Mouse (Mus musculus) intestine, embryonic 16.5 days (tissue): ENCODE measurements around the gene Ap1ar. TPM values are rescaled to one million over a fixed set of nuclear protein-coding genes. Genes with fewer than 3 reads are reported as not detected.

Experiments
- ATAC-seq: fragments of 200-750 bp; cut with Nextera tagmentation; 2 replicates; pipeline ENCODE4 v1.8.0; 2017; ENCODE audit warnings: moderate TSS enrichment, moderate library complexity
- H3K27ac ChIP-seq: fragments of 300-500 bp; sonication (generic); 2 replicates; pipeline ENCODE4 v1.5.1; 2014; ENCODE audit warnings: mild to moderate bottlenecking, low read length
- H3K27me3 ChIP-seq: fragments of 300-500 bp; sonication (generic); replicated peaks from 2 replicates; pipeline ENCODE4 v1.6.1; 2014; ENCODE audit warnings: low read length, control low read depth, mixed read lengths; ENCODE audit not compliant: control insufficient read depth, insufficient read depth
- H3K36me3 ChIP-seq: fragments of 300-500 bp; sonication (generic); 2 replicates; pipeline ENCODE4 v1.6.1; 2014; ENCODE audit warnings: low read length, control low read depth; ENCODE audit not compliant: control insufficient read depth, insufficient read depth
- H3K4me1 ChIP-seq: fragments of 300-500 bp; sonication (generic); 2 replicates; pipeline ENCODE4 v1.6.1; 2014; ENCODE audit warnings: low read length, control low read depth, mixed read lengths; ENCODE audit not compliant: control insufficient read depth, insufficient read depth
- H3K4me2 ChIP-seq: fragments of 300-500 bp; sonication (generic); 2 replicates; pipeline ENCODE4 v1.6.1; 2014; ENCODE audit warnings: low read depth, low read length, control low read depth
- H3K4me3 ChIP-seq: fragments of 300-500 bp; sonication (generic); 2 replicates; pipeline ENCODE4 v1.5.1; 2014; ENCODE audit warnings: mild to moderate bottlenecking, low read length
- H3K9ac ChIP-seq: fragments of 300-500 bp; sonication (generic); 2 replicates; pipeline ENCODE4 v1.6.1; 2014; ENCODE audit warnings: low read depth, low read length
- H3K9me3 ChIP-seq: fragments of 300-500 bp; sonication (generic); 2 replicates; pipeline ENCODE4 v1.6.1; 2016; ENCODE audit warnings: low read length, control low read depth; ENCODE audit not compliant: control insufficient read depth
- polyA plus RNA-seq: library from polyadenylated mRNA; unstranded; fragments of >200 nt; fragmentation: Nextera tagmentation; extraction: Ambion mirVana; gene quantifications from 2 replicates; pipeline ENCODE4 v1.2.1, GENCODE M21; 2015

Ap1ar gene
- polyA plus RNA-seq, 1 experiment from 2014 or later = 87.4 TPM

DNA sequence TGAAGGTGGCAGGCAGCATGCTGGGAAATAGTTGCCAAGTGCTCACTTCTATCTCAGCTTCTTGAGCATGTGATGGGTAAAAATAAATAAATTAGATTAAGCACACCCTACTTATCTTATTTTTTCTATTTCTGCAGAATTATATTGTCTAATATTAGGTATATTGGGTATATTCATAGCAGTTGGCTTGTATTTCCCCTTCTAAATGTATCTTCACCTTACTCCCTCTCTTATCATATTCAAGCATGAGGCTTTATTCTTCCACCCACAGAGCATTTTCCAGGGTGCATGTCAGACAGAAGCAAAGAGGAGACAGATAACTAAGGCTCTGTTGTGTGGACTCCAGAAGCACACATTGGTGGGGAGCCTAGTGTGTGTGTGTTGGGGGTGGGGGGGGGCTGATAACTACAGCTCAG, 79.4 kb downstream of the Ap1ar start:
- H3K27ac ChIP-seq = no peak overlapping the region
- H3K4me3 ChIP-seq = no peak overlapping the region
- H3K36me3 ChIP-seq = no peaks in the 10 kb centered on the region
- ATAC-seq = no peak
- H3K27me3 ChIP-seq = no peaks in the 10 kb centered on the region
- no peak overlapping the region for H3K4me2 ChIP-seq
- no peaks in the 10 kb centered on the region for H3K9me3 ChIP-seq
- H3K9ac ChIP-seq = no peak overlapping the region
- no peaks in the 10 kb centered on the region for H3K4me1 ChIP-seq

Other genes with a start within 250 kb of the Ap1ar start
- gene Neurog2, start 204.4 kb downstream of the Ap1ar start, polyA plus RNA-seq = not detected in 2 replicates
- gene Alpk1, start 57.0 kb downstream of the Ap1ar start, polyA plus RNA-seq = 1.6 and 2.5 TPM in 2 replicates
- 27.4 and 35.2 TPM in 2 replicates for gene Tifa, start 47.7 kb downstream of the Ap1ar start, polyA plus RNA-seq
- 3.0 and 8.9 TPM in 2 replicates for gene Fam241a, start 58.8 kb upstream of the Ap1ar start, polyA plus RNA-seq